Mouse (Mus musculus): ENCODE data around the gene Abcg1. TPM values are rescaled to one million over a fixed set of nuclear protein-coding genes. Genes with fewer than 3 reads are reported as not detected.

The Abcg1 gene
- polyA plus RNA-seq, 1 experiment from 2014 or later, result 6.3 TPM

- no peak overlapping the region for H3K9ac ChIP-seq (ENCODE audit: low read length)
- no peaks in the 10 kb centered on the region for H3K4me1 ChIP-seq (ENCODE audit: control insufficient read depth, insufficient read depth, low read length)
- H3K27ac ChIP-seq (replicated peaks; ENCODE audit: low read depth, low read length), result no peak overlapping the region
- H3K4me2 ChIP-seq (ENCODE audit: low read depth, severe bottlenecking), result no peak overlapping the region
- DNase-seq (ENCODE audit: low spot score), result no peak
- ATAC-seq (ENCODE audit: insufficient number of reproducible peaks, low FRiP score, low TSS enrichment, low read depth), result no peak
- WGBS, result 81% methylated on average over 5 of the region's 5 CpGs
- no peaks in the 10 kb centered on the region for H3K27me3 ChIP-seq (ENCODE audit: control insufficient read depth, insufficient read depth, low read length)
- H3K36me3 ChIP-seq (ENCODE audit: control insufficient read depth, insufficient read depth, low read length), result no peaks in the 10 kb centered on the region
- H3K9me3 ChIP-seq (ENCODE audit: control insufficient read depth, low read length), result no peaks in the 10 kb centered on the region
- no peak overlapping the region for H3K4me3 ChIP-seq (ENCODE audit: low read depth, low read length)
Observed at GRCm38 (mm10) chr17:31024782-31025125, 32.7 kb upstream of the Abcg1 start.

GRCm38 (mm10) chr17:31026986-31027385 is 30.5 kb upstream of the Abcg1 start:
- 83% methylated on average over 6 of the region's 6 CpGs for whole genome bisulfite sequencing
- Histone ChIP-seq H3K27ac (replicated peaks; ENCODE audit: low read depth, low read length) (no peak overlapping the region), H3K27me3 (ENCODE audit: control insufficient read depth, insufficient read depth, low read length) (no peaks in the 10 kb centered on the region), H3K4me3 (ENCODE audit: low read depth, low read length) (no peak overlapping the region), H3K9me3 (ENCODE audit: control insufficient read depth, low read length) (no peaks in the 10 kb centered on the region), H3K36me3 (ENCODE audit: control insufficient read depth, insufficient read depth, low read length) (no peaks in the 10 kb centered on the region), H3K4me1 (ENCODE audit: control insufficient read depth, insufficient read depth, low read length) (no peaks in the 10 kb centered on the region), H3K9ac (ENCODE audit: low read length) (no peak overlapping the region), H3K4me2 (ENCODE audit: low read depth, severe bottlenecking) (no peak overlapping the region)
- no peak for ATAC-seq (ENCODE audit: insufficient number of reproducible peaks, low FRiP score, low TSS enrichment, low read depth)
- no peak for DNase-seq (ENCODE audit: low spot score)

- Histone ChIP-seq H3K9ac (ENCODE audit: low read length) (no peak overlapping the region), H3K9me3 (ENCODE audit: control insufficient read depth, low read length) (no peaks in the 10 kb centered on the region), H3K27ac (replicated peaks; ENCODE audit: low read depth, low read length) (no peak overlapping the region), H3K36me3 (ENCODE audit: control insufficient read depth, insufficient read depth, low read length) (no peaks in the 10 kb centered on the region), H3K4me2 (ENCODE audit: low read depth, severe bottlenecking) (no peak overlapping the region), H3K4me3 (ENCODE audit: low read depth, low read length) (no peak overlapping the region), H3K4me1 (ENCODE audit: control insufficient read depth, insufficient read depth, low read length) (no peaks in the 10 kb centered on the region), H3K27me3 (ENCODE audit: control insufficient read depth, insufficient read depth, low read length) (no peaks in the 10 kb centered on the region)
- DNase-seq (ENCODE audit: low spot score) (no peak), ATAC-seq (ENCODE audit: insufficient number of reproducible peaks, low FRiP score, low TSS enrichment, low read depth) (no peak)
- 90% methylated on average over 6 of the region's 6 CpGs for WGBS
Observed at GRCm38 (mm10) chr17:31027723-31028122, 29.8 kb upstream of the Abcg1 start.

DNA sequence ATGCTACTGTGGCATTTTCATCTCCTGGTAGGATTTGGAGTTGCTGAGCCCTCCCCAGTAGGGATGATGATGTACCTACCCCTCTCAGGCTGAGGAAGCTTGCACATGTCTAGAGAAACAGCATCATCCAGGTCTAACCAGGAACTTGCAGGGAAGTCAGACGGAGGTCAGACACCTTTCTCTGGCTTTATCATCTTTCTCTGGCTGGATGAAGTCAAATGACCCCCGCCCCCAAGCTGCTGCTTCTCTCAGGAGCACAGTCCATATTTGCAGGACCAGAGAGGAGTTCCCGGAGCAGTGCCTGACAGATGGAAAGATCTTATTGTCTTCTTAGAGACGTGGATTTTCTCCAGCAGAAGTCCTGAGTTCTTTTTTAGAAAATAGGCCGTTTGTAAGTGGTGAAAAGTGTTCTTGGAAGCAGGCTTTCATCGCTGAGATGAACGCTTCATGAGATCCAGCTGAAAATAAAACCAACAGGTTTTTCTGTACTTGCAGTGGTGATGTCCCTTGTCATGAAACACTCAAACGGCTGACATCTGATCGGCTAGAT is 28.6 kb upstream of the Abcg1 start:
- WGBS, result 80% methylated on average over 9 of the region's 9 CpGs
- no peak overlapping the region for H3K27ac ChIP-seq (replicated peaks; ENCODE audit: low read depth, low read length)
- no peaks in the 10 kb centered on the region for H3K4me1 ChIP-seq (ENCODE audit: control insufficient read depth, insufficient read depth, low read length)
- no peak overlapping the region for H3K4me2 ChIP-seq (ENCODE audit: low read depth, severe bottlenecking)
- H3K27me3 ChIP-seq (ENCODE audit: control insufficient read depth, insufficient read depth, low read length), result no peaks in the 10 kb centered on the region
- H3K4me3 ChIP-seq (ENCODE audit: low read depth, low read length), result no peak overlapping the region
- no peak overlapping the region for H3K9ac ChIP-seq (ENCODE audit: low read length)
- no peaks in the 10 kb centered on the region for H3K9me3 ChIP-seq (ENCODE audit: control insufficient read depth, low read length)
- no peak for DNase-seq (ENCODE audit: low spot score)
- H3K36me3 ChIP-seq (ENCODE audit: control insufficient read depth, insufficient read depth, low read length), result no peaks in the 10 kb centered on the region
- no peak for ATAC-seq (ENCODE audit: insufficient number of reproducible peaks, low FRiP score, low TSS enrichment, low read depth)

DNA sequence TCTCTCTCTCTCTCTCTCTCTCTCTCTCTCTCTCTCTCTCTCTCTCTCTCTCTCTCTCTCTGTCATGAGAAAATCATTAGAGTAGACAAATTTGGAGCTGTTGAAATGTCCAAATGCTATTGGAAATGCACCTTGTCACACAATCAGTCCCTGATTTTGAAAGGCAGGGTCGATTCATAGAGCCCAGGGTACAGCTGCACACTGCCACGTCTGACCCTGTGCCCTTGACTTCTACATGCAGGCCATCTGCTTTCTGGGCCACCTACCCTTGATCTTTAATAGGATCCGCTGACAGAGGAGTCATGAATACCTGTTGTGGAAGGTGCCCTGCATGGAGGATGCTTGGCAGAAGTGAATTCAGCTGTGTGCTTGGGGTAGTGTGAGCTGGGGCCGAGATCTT is 28.1 kb upstream of the Abcg1 start:
- Histone ChIP-seq H3K27me3 (ENCODE audit: control insufficient read depth, insufficient read depth, low read length) (no peaks in the 10 kb centered on the region), H3K4me3 (ENCODE audit: low read depth, low read length) (no peak overlapping the region), H3K9me3 (ENCODE audit: control insufficient read depth, low read length) (no peaks in the 10 kb centered on the region), H3K9ac (ENCODE audit: low read length) (no peak overlapping the region), H3K4me1 (ENCODE audit: control insufficient read depth, insufficient read depth, low read length) (no peaks in the 10 kb centered on the region), H3K36me3 (ENCODE audit: control insufficient read depth, insufficient read depth, low read length) (no peaks in the 10 kb centered on the region), H3K27ac (replicated peaks; ENCODE audit: low read depth, low read length) (no peak overlapping the region), H3K4me2 (ENCODE audit: low read depth, severe bottlenecking) (no peak overlapping the region)
- DNase-seq (ENCODE audit: low spot score), result no peak
- ATAC-seq (ENCODE audit: insufficient number of reproducible peaks, low FRiP score, low TSS enrichment, low read depth), result no peak
- 75% methylated on average over 4 of the region's 4 CpGs for WGBS

- no peaks in the 10 kb centered on the region for H3K9me3 ChIP-seq (ENCODE audit: control insufficient read depth, low read length)
- no peak overlapping the region for H3K4me2 ChIP-seq (ENCODE audit: low read depth, severe bottlenecking)
- no peak overlapping the region for H3K27ac ChIP-seq (replicated peaks; ENCODE audit: low read depth, low read length)
- H3K9ac ChIP-seq (ENCODE audit: low read length), result no peak overlapping the region
- ATAC-seq (ENCODE audit: insufficient number of reproducible peaks, low FRiP score, low TSS enrichment, low read depth) (no peak), DNase-seq (ENCODE audit: low spot score) (no peak)
- H3K27me3 ChIP-seq (ENCODE audit: control insufficient read depth, insufficient read depth, low read length), result no peaks in the 10 kb centered on the region
- H3K4me3 ChIP-seq (ENCODE audit: low read depth, low read length), result no peak overlapping the region
- H3K4me1 ChIP-seq (ENCODE audit: control insufficient read depth, insufficient read depth, low read length), result 0 out of 2 replicates have a peak, but pooled peaks cover 1% of the 10 kb centered on the region
- 87% methylated on average over 4 of the region's 4 CpGs for WGBS
- H3K36me3 ChIP-seq (ENCODE audit: control insufficient read depth, insufficient read depth, low read length), result no peaks in the 10 kb centered on the region
Observed at GRCm38 (mm10) chr17:31032341-31032740, 25.1 kb upstream of the Abcg1 start.

GRCm38 (mm10) chr17:31033251-31033650 is 24.2 kb upstream of the Abcg1 start:
- H3K36me3 ChIP-seq (ENCODE audit: control insufficient read depth, insufficient read depth, low read length), result no peaks in the 10 kb centered on the region
- 0 out of 2 replicates have a peak, but pooled peaks cover 5% of the 10 kb centered on the region for H3K4me1 ChIP-seq (ENCODE audit: control insufficient read depth, insufficient read depth, low read length)
- ATAC-seq (ENCODE audit: insufficient number of reproducible peaks, low FRiP score, low TSS enrichment, low read depth), result no peak
- DNase-seq (ENCODE audit: low spot score), result no peak
- no peak overlapping the region for H3K4me3 ChIP-seq (ENCODE audit: low read depth, low read length)
- H3K9me3 ChIP-seq (ENCODE audit: control insufficient read depth, low read length), result no peaks in the 10 kb centered on the region
- WGBS, result 78% methylated on average over 2 of the region's 2 CpGs
- H3K4me2 ChIP-seq (ENCODE audit: low read depth, severe bottlenecking), result no peak overlapping the region
- H3K27me3 ChIP-seq (ENCODE audit: control insufficient read depth, insufficient read depth, low read length), result no peaks in the 10 kb centered on the region
- no peak overlapping the region for H3K9ac ChIP-seq (ENCODE audit: low read length)
- H3K27ac ChIP-seq (replicated peaks; ENCODE audit: low read depth, low read length), result no peak overlapping the region

DNA sequence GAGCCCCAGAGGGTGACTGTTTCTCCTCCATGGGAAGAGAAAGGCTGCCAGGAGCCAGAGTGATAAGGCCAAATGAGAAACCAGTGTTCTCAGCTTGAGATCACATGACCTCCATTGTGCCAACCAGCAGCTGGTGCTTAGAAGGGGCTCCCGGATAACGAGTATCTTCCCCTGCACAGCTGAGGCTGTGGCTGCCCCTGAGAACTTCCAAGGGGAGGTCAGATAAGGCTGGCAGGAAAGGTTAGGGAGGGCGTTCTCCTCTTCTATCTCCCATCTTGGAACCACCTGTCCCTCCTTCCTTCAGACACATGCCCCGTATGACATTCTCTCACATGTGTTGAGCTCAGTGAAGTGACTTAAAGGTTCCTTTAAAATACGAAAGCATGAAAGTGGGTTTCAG is 23.3 kb upstream of the Abcg1 start:
- WGBS, result 61% methylated on average over 5 of the region's 5 CpGs
- Histone ChIP-seq H3K27ac (replicated peaks; ENCODE audit: low read depth, low read length) (no peak overlapping the region), H3K4me2 (ENCODE audit: low read depth, severe bottlenecking) (no peak overlapping the region), H3K27me3 (ENCODE audit: control insufficient read depth, insufficient read depth, low read length) (no peaks in the 10 kb centered on the region), H3K9ac (ENCODE audit: low read length) (no peak overlapping the region), H3K4me1 (ENCODE audit: control insufficient read depth, insufficient read depth, low read length) (0 out of 2 replicates have a peak, but pooled peaks cover 5% of the 10 kb centered on the region), H3K4me3 (ENCODE audit: low read depth, low read length) (no peak overlapping the region), H3K36me3 (ENCODE audit: control insufficient read depth, insufficient read depth, low read length) (no peaks in the 10 kb centered on the region), H3K9me3 (ENCODE audit: control insufficient read depth, low read length) (no peaks in the 10 kb centered on the region)
- ATAC-seq (ENCODE audit: insufficient number of reproducible peaks, low FRiP score, low TSS enrichment, low read depth) (no peak), DNase-seq (ENCODE audit: low spot score) (no peak)

DNA sequence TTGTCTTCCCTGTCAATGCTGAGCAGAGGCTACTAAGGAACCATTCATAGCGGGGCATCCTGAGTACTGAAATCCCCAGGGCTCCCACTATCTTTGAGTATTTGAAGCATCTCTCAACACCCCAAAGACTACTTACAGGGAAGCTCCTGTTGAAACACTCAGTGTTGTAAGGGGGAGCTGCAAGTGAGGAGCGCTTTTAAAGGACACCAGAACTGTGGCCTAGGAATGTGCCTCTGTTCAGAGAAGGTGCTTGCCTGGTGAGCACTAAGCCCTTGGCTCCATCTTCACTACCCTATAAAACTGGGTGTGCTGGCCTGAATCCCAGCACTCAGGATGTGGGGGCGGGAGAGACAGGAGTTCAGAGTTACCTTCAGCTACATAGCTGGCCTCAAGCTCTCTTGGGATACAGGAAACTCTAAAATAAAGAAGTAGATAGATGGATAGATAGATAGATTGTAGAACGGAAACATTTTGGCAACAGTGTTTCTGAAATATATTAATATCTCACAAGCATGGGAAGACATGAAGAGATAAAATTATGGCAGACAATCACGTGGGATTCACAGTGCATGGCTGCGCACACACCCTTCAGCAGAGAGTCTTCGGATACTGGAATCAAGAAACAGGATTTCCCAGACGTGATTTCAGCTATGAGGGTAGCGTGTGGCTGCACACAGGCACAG is 22.7 kb upstream of the Abcg1 start:
- Histone ChIP-seq H3K4me2 (ENCODE audit: low read depth, severe bottlenecking) (no peak overlapping the region), H3K4me1 (ENCODE audit: control insufficient read depth, insufficient read depth, low read length) (0 out of 2 replicates have a peak, but pooled peaks cover 5% of the 10 kb centered on the region), H3K4me3 (ENCODE audit: low read depth, low read length) (no peak overlapping the region), H3K27me3 (ENCODE audit: control insufficient read depth, insufficient read depth, low read length) (no peaks in the 10 kb centered on the region), H3K9me3 (ENCODE audit: control insufficient read depth, low read length) (no peaks in the 10 kb centered on the region), H3K36me3 (ENCODE audit: control insufficient read depth, insufficient read depth, low read length) (no peaks in the 10 kb centered on the region), H3K27ac (replicated peaks; ENCODE audit: low read depth, low read length) (no peak overlapping the region), H3K9ac (ENCODE audit: low read length) (no peak overlapping the region)
- ATAC-seq (ENCODE audit: insufficient number of reproducible peaks, low FRiP score, low TSS enrichment, low read depth) (no peak), DNase-seq (ENCODE audit: low spot score) (no peak)
- WGBS, result 89% methylated on average over 9 of the region's 9 CpGs
